Mouse (Mus musculus) hindbrain, embryonic 10.5 days (tissue): ENCODE measurements around the gene Hamp. TPM values are rescaled to one million over a fixed set of nuclear protein-coding genes. Genes with fewer than 3 reads are reported as not detected.

Experiments
- DNase-seq: peaks from one replicate; pipeline ENCODE4 v3.0.0-alpha.2; 2017; ENCODE audit warnings: low spot score
- H3K27ac ChIP-seq: fragments of 300-500 bp; sonication (generic); 2 replicates; pipeline ENCODE4 v1.5.1; 2016; ENCODE audit warnings: mild to moderate bottlenecking, moderate library complexity
- H3K27me3 ChIP-seq: fragments of 300-500 bp; sonication (generic); 2 replicates; pipeline ENCODE4 v1.6.1; 2016; ENCODE audit warnings: mild to moderate bottlenecking; ENCODE audit not compliant: poor library complexity, insufficient read depth, severe bottlenecking
- H3K36me3 ChIP-seq: fragments of 300-500 bp; sonication (generic); 2 replicates; pipeline ENCODE4 v1.6.1; 2016; ENCODE audit warnings: mild to moderate bottlenecking, moderate library complexity
- H3K4me1 ChIP-seq: fragments of 300-500 bp; sonication (generic); replicated peaks from 2 replicates; pipeline ENCODE4 v1.6.1; 2016; ENCODE audit warnings: mild to moderate bottlenecking
- H3K4me3 ChIP-seq: fragments of 300-500 bp; sonication (generic); 2 replicates; pipeline ENCODE4 v1.5.1; 2016; ENCODE audit warnings: mild to moderate bottlenecking, moderate library complexity
- H3K9me3 ChIP-seq: fragments of 300-500 bp; sonication (generic); 2 replicates; pipeline ENCODE4 v1.6.1; 2016; ENCODE audit warnings: mild to moderate bottlenecking, moderate library complexity
- WGBS: fragments of 180-500 bp; shearing (Covaris S2); methylation state at CpG from one replicate; pipeline ENCODE4 v1.1.7; 2016; 5-methylcytosine and 5-hydroxymethylcytosine counted together
- polyA plus RNA-seq: library from polyadenylated mRNA; unstranded; fragments of >200 nt; fragmentation: Nextera tagmentation; extraction: Ambion mirVana; gene quantifications from 2 replicates; pipeline ENCODE4 v1.2.1, GENCODE M21; 2016

The Hamp gene
- polyA plus RNA-seq, 1 experiment from 2014 or later: not detected

DNA sequence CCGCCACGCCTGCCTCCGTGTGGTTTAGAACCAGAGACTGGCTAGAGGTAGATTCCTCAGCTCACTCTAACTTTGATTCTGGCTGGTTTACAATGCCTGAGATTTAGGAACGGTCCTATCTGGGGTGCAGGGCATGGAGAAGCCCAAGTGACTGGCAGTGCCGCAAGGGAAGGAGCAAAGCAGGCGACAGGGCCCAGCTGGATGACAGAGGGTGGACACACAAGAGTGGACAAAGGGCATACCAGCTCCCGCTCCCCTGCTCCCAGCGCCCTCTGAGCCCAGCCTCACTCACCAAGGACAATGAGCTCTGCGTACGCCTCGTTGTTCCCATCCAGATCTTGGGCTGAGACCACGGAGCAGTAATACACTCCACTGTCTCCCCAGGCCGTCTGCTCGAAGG is 21.8 kb upstream of the Hamp start:
- DNase-seq: no peak
- no peaks in the 10 kb centered on the region for H3K27me3 ChIP-seq
- no peak overlapping the region for H3K27ac ChIP-seq
- H3K4me3 ChIP-seq: no peak overlapping the region
- 74% methylated on average over 14 of the region's 14 CpGs for WGBS
- no peaks in the 10 kb centered on the region for H3K9me3 ChIP-seq
- 0 out of 2 replicates have a peak, but pooled peaks cover 4% of the 10 kb centered on the region for H3K4me1 ChIP-seq
- peaks cover 35% of the 10 kb centered on the region for H3K36me3 ChIP-seq

- WGBS: 88% methylated on average over 7 of the region's 7 CpGs
- H3K4me3 ChIP-seq: no peak overlapping the region
- H3K9me3 ChIP-seq: no peaks in the 10 kb centered on the region
- no peaks in the 10 kb centered on the region for H3K27me3 ChIP-seq
- no peak for DNase-seq
- H3K36me3 ChIP-seq: peaks cover 42% of the 10 kb centered on the region
- H3K27ac ChIP-seq: no peak overlapping the region
- H3K4me1 ChIP-seq: 0 out of 2 replicates have a peak, but pooled peaks cover 4% of the 10 kb centered on the region
Measured at GRCm38 (mm10) chr7:30964366-30964765, 20.5 kb upstream of the Hamp start.

- Histone ChIP-seq H3K36me3 (peaks cover 45% of the 10 kb centered on the region), H3K27me3 (no peaks in the 10 kb centered on the region), H3K4me1 (peaks cover 17% of the 10 kb centered on the region), H3K27ac (no peak overlapping the region), H3K9me3 (no peaks in the 10 kb centered on the region), H3K4me3 (no peak overlapping the region)
- no peak for DNase-seq
- WGBS: 91% methylated on average over 5 of the region's 5 CpGs
Measured at GRCm38 (mm10) chr7:30962862-30963261, 19.0 kb upstream of the Hamp start.

- Histone ChIP-seq H3K4me3 (no peak overlapping the region), H3K27me3 (no peaks in the 10 kb centered on the region), H3K9me3 (no peaks in the 10 kb centered on the region), H3K4me1 (peaks cover 24% of the 10 kb centered on the region), H3K36me3 (peaks cover 45% of the 10 kb centered on the region), H3K27ac (no peak overlapping the region)
- DNase-seq: no peak
- 90% methylated on average over 6 of the region's 6 CpGs for WGBS
Measured at GRCm38 (mm10) chr7:30959786-30960349, 16.0 kb upstream of the Hamp start.

DNA sequence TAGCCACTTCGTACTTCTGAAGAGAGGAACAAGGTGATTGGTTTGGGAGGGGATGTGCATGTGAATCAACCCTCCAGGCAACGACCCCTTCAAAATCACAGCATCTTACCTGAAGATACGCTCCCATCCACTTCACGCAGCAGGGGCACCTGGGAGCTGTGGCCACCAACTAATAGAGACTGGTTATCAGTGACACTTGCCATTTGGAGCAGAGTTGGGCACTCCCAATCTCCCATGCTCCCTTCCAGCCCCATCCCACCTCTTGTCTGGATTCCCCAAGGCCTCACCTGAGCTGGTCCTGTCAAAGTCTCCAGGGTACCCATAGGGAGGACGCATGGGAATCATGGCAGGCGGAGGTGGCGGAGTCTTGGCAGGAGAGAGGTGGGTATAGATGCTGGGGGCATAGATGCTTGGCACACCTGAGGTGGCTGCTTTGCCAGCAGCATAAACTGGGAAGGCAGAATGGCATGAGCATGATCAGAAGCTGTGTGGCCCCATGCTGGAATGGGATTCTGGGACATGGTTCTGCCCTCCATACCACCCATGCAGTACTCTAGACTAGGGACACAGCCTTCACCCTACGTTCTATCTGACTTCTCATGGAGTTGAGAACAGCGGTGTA is 15.1 kb upstream of the Hamp start:
- H3K4me1 ChIP-seq: peaks cover 25% of the 10 kb centered on the region
- H3K27ac ChIP-seq: peak overlapping the region; percentile 99
- H3K27me3 ChIP-seq: no peaks in the 10 kb centered on the region
- H3K36me3 ChIP-seq: peaks cover 54% of the 10 kb centered on the region
- DNase-seq: no peak
- H3K9me3 ChIP-seq: no peaks in the 10 kb centered on the region
- WGBS: 95% methylated on average over 9 of the region's 9 CpGs
- no peak overlapping the region for H3K4me3 ChIP-seq

GRCm38 (mm10) chr7:30958109-30958865 is 14.5 kb upstream of the Hamp start:
- peak overlapping the region; percentile 99 for H3K27ac ChIP-seq

GRCm38 (mm10) chr7:30957367-30957783 is 13.5 kb upstream of the Hamp start:
- H3K4me1 ChIP-seq: peaks cover 25% of the 10 kb centered on the region
- H3K27me3 ChIP-seq: no peaks in the 10 kb centered on the region
- no peaks in the 10 kb centered on the region for H3K9me3 ChIP-seq
- peak; percentile 91 for DNase-seq
- H3K27ac ChIP-seq: peak overlapping the region; percentile 99
- WGBS: under 1% methylated on average over 43 of the region's 43 CpGs
- H3K36me3 ChIP-seq: peaks cover 66% of the 10 kb centered on the region
- peak overlapping the region; percentile 93 for H3K4me3 ChIP-seq

More at GRCm38 (mm10) chr7:30958109-30958865, 14.5 kb upstream of the Hamp start:
- H3K9me3 ChIP-seq: no peaks in the 10 kb centered on the region
- DNase-seq: no peak
- H3K4me1 ChIP-seq: peaks cover 25% of the 10 kb centered on the region
- H3K36me3 ChIP-seq: peaks cover 61% of the 10 kb centered on the region
- H3K27me3 ChIP-seq: no peaks in the 10 kb centered on the region
- WGBS: 71% methylated on average over 28 of the region's 28 CpGs
- H3K4me3 ChIP-seq: peak overlapping the region; percentile 93

- H3K27me3 ChIP-seq: no peaks in the 10 kb centered on the region
- H3K9me3 ChIP-seq: no peaks in the 10 kb centered on the region
- DNase-seq: peak; percentile 85
- under 1% methylated on average over 63 of the region's 82 CpGs for WGBS
- H3K4me1 ChIP-seq: peaks cover 25% of the 10 kb centered on the region
- peak within 1 kb of the TSS; percentile 99 for H3K27ac ChIP-seq
- peaks cover 68% of the 10 kb centered on the region for H3K36me3 ChIP-seq
- peak within 1 kb of the TSS; percentile 93 for H3K4me3 ChIP-seq
Measured at GRCm38 (mm10) chr7:30956756-30957366, 13.0 kb upstream of the Hamp start, which contains the start of gene Usf2. TSS of gene Usf2 (minus strand) at chr7:30956803.

GRCm38 (mm10) chr7:30956357-30956751 is 12.5 kb upstream of the Hamp start:
- H3K4me1 ChIP-seq: peaks cover 25% of the 10 kb centered on the region
- H3K9me3 ChIP-seq: no peaks in the 10 kb centered on the region
- H3K27ac ChIP-seq: peak overlapping the region; percentile 99
- no peak for DNase-seq
- no peaks in the 10 kb centered on the region for H3K27me3 ChIP-seq
- under 1% methylated on average over 45 of the region's 49 CpGs for WGBS
- peaks cover 71% of the 10 kb centered on the region for H3K36me3 ChIP-seq
- peak overlapping the region; percentile 93 for H3K4me3 ChIP-seq

GRCm38 (mm10) chr7:30955584-30956356 is 11.9 kb upstream of the Hamp start:
- WGBS: under 1% methylated on average over 64 of the region's 64 CpGs
- peaks cover 71% of the 10 kb centered on the region for H3K36me3 ChIP-seq
- H3K27me3 ChIP-seq: no peaks in the 10 kb centered on the region
- peak overlapping the region; percentile 93 for H3K4me3 ChIP-seq
- peak overlapping the region; percentile 99 for H3K27ac ChIP-seq
- peak; percentile 89 for DNase-seq
- H3K9me3 ChIP-seq: no peaks in the 10 kb centered on the region
- H3K4me1 ChIP-seq: peaks cover 25% of the 10 kb centered on the region

DNA sequence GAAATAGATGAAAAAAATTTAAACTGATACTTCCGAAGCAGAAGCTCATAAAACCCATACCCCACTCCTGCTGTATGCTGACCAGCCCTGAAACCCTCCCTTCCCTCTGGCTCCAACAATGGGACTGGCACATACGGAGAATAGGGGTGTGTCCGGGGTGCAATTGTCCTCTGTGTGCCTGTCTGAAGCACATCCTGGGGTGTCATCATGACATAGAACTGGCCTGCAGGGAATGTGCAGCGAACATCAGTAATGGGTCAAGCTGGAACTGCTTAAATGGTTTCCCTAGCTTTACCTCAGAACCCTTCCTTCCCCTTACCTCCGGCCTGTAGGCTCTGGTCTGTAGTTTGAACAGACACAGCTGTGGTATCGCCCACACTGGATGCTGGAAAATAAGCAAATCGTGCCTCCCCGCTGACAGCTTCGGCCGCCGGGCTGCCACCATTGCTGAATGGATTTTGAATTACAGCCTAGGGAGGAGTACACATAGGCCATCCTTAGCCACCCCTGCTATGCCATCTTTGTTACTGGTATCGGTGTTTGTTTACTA is 11.2 kb upstream of the Hamp start:
- Histone ChIP-seq H3K27ac (peak overlapping the region; percentile 99), H3K36me3 (peaks cover 75% of the 10 kb centered on the region), H3K27me3 (no peaks in the 10 kb centered on the region), H3K9me3 (no peaks in the 10 kb centered on the region), H3K4me1 (peaks cover 25% of the 10 kb centered on the region), H3K4me3 (peak overlapping the region; percentile 93)
- 89% methylated on average over 12 of the region's 12 CpGs for WGBS
- DNase-seq: no peak

GRCm38 (mm10) chr7:30954036-30954435 is 10.2 kb upstream of the Hamp start:
- no peak overlapping the region for H3K4me3 ChIP-seq
- H3K4me1 ChIP-seq: peaks cover 24% of the 10 kb centered on the region
- no peak overlapping the region for H3K27ac ChIP-seq
- H3K9me3 ChIP-seq: no peaks in the 10 kb centered on the region
- no peaks in the 10 kb centered on the region for H3K27me3 ChIP-seq
- no peak for DNase-seq
- WGBS: 86% methylated on average over 3 of the region's 3 CpGs
- H3K36me3 ChIP-seq: peaks cover 74% of the 10 kb centered on the region
